19 mouse cellular contexts compared by ENCODE assay signal in the genomic region with DNA sequence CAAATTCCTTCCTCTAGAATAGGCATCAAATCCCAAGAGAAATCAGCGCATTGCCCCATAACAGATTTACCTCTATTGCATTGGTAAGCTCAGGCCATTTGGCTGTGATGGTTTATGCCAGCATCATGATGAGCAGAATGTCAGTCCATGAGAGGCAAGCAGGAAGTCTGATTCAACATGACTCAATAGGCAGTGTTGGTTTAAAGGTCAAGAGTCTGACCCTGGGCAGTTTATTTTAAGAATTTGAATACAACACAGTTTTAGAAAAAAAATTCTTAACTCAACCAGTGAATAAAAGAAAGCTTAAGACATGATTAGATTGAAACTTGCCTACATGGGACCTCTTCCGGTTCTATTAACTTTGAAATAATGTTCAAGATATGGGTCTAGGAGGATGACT.
A peak's percentile ranks its signal among the peaks of the same experiment; 100 is the strongest.
DNase-seq lines count a peak whose midpoint lies in the region; ATAC-seq lines count a peak whose summit lies in the region.
"Had no signal": no experiment of that assay in that cellular context is flagged by ENCODE, and none has a peak within 500 bp of the region (broad histone marks: within the 10 kb centered on the region; RNA-seq: fewer than 3 reads in every experiment).

No protein-coding gene starts in this region.

- no peak for ATAC-seq in granulocyte monocyte progenitor cell, adult 5-6 weeks (replicated peaks; ENCODE audit: poor library complexity, severe bottlenecking)
- ATAC-seq: CD4-positive, CD25-positive, alpha-beta regulatory T cell, adult 4 months; forebrain, embryonic 14.5 days; forebrain, embryonic 16.5 days had no signal

- intact Hi-C loops in gastrocnemius, postnatal 36 days (cut with DNase I) = no loop called here

- DNase-seq in adrenal gland, adult 2 months = peak; percentile 1
- no peak for DNase-seq in adrenal gland, postnatal 25 days
- DNase-seq in 416B (ENCODE audit: low read depth) = peak; percentile 0
- DNase-seq in NIH3T3 (ENCODE audit: low read depth) = peak; percentile 55
- DNase-seq in gastrocnemius, postnatal 36 days = no peak
- DNase-seq in spleen, postnatal 36 days (ENCODE audit: low spot score in 2 of 2) = no peak
- DNase-seq: adrenal gland, adult 8-10 months; adrenal gland, postnatal 14 days; cerebellum, adult 11 months; cerebellum, adult 18-20 months; cerebellum, adult 8-10 months; cerebellum, adult 9-11 months; cerebellum, postnatal 14 days; cerebellum, postnatal 36 days; embryo, embryonic 11 days had no signal

Comparison
In these comparisons a context has a peak if more than half of its experiments do, and no peak if none do; other contexts are left out.
1. DNase-seq: peak in adrenal gland, adult 2 months (single experiment), 416B (single experiment) and NIH3T3 (single experiment); none in adrenal gland, postnatal 25 days (single experiment), gastrocnemius, postnatal 36 days (0 of 2) and spleen, postnatal 36 days (0 of 2).